Mouse (Mus musculus): Measurements from ENCODE around the gene Rere. TPM values are rescaled to one million over a fixed set of nuclear protein-coding genes. Genes with fewer than 3 reads are reported as not detected.

Gene Rere
- total and polyA plus RNA-seq, 3 experiments = 4.1 to 31.8 TPM; not detected in 1

- H3K79me2 ChIP-seq (ENCODE audit: control insufficient read depth, insufficient read depth, low read length, poor library complexity) = no peaks in the 10 kb centered on the region
- H3K9ac ChIP-seq (ENCODE audit: control insufficient read depth, low read depth, low read length, poor library complexity, severe bottlenecking) = no peak overlapping the region
- H3K9me3 ChIP-seq (replicated peaks; ENCODE audit: insufficient read depth, low read length) = no peaks in the 10 kb centered on the region
- H3K4me1 ChIP-seq (ENCODE audit: control insufficient read depth in 1 of 2, insufficient read depth in 2 of 2, low read length in 2 of 2) = peaks cover 7 to 10% of the 10 kb centered on the region in 2 experiments
- no peak for TF ChIP-seq HCFC1 (IDR thresholded peaks at IDR 0.05; ENCODE audit: low read depth, low read length)
- DNase-seq (ENCODE audit: low read depth, low spot score) = no peak
- no peaks in the 10 kb centered on the region for H3K27me3 ChIP-seq (ENCODE audit: control insufficient read depth in 1 of 2, insufficient read depth in 2 of 2, low read length in 2 of 2)
- no peak overlapping the region for H3K27ac ChIP-seq (ENCODE audit: control insufficient read depth, low read depth, low read length)
- H3K4me3 ChIP-seq (ENCODE audit: control insufficient read depth in 1 of 2, insufficient read depth in 1 of 2, low read depth in 2 of 2, low read length in 2 of 2) = no peak overlapping the region
- peaks cover 0 to 10% of the 10 kb centered on the region in 2 experiments; a peak in 2 of 4 replicates for H3K36me3 ChIP-seq (ENCODE audit: control insufficient read depth in 1 of 2, insufficient read depth in 2 of 2, low read length in 2 of 2)
Measured at GRCm38 (mm10) chr4:150594298-150594829, 312.9 kb downstream of the Rere start.

- Histone ChIP-seq H3K36me3 (ENCODE audit: control insufficient read depth in 1 of 2, insufficient read depth in 2 of 2, low read length in 2 of 2) (peaks cover 0 to 10% of the 10 kb centered on the region in 2 experiments; a peak in 2 of 4 replicates), H3K27me3 (ENCODE audit: control insufficient read depth in 1 of 2, insufficient read depth in 2 of 2, low read length in 2 of 2) (no peaks in the 10 kb centered on the region), H3K9ac (ENCODE audit: control insufficient read depth, low read depth, low read length, poor library complexity, severe bottlenecking) (no peak overlapping the region), H3K4me1 (ENCODE audit: control insufficient read depth in 1 of 2, insufficient read depth in 2 of 2, low read length in 2 of 2) (peaks cover 7 to 10% of the 10 kb centered on the region in 2 experiments), H3K4me3 (ENCODE audit: control insufficient read depth in 1 of 2, insufficient read depth in 1 of 2, low read depth in 2 of 2, low read length in 2 of 2) (no peak overlapping the region), H3K27ac (ENCODE audit: control insufficient read depth, low read depth, low read length) (no peak overlapping the region), H3K79me2 (ENCODE audit: control insufficient read depth, insufficient read depth, low read length, poor library complexity) (no peaks in the 10 kb centered on the region), H3K9me3 (replicated peaks; ENCODE audit: insufficient read depth, low read length) (no peaks in the 10 kb centered on the region)
- TF ChIP-seq TAL1 (IDR thresholded peaks at IDR 0.05; ENCODE audit: low read length) (no peak), GATA1 (IDR thresholded peaks at IDR 0.05; ENCODE audit: low read depth, low read length) (no peak), CTCF (IDR thresholded peaks at IDR 0.05 in 2 of 3, conservative IDR thresholded peaks at IDR 0.05 in 1 of 3; ENCODE audit: control insufficient read depth in 1 of 3, insufficient read depth in 1 of 3, low read depth in 2 of 3, low read length in 3 of 3, poor library complexity in 1 of 3, severe bottlenecking in 1 of 3) (no peak), POLR2AphosphoS5 (IDR thresholded peaks at IDR 0.05; ENCODE audit: borderline replicate concordance, low read depth, low read length) (no peak), MXI1 (IDR thresholded peaks at IDR 0.05; ENCODE audit: low read depth, low read length) (no peak), MAZ (IDR thresholded peaks at IDR 0.05; ENCODE audit: low read depth, low read length) (no peak), E2F4 (IDR thresholded peaks at IDR 0.05; ENCODE audit: borderline replicate concordance, low read depth, low read length) (no peak), MAX (IDR thresholded peaks at IDR 0.05; ENCODE audit: low read length) (no peak), MYC (IDR thresholded peaks at IDR 0.05; ENCODE audit: low read depth, low read length) (no peak), MEF2A (IDR thresholded peaks at IDR 0.05; ENCODE audit: extremely low read depth, insufficient replicate concordance, low read depth, low read length, poor library complexity, severe bottlenecking) (no peak), CHD1 (IDR thresholded peaks at IDR 0.05; ENCODE audit: low read depth, low read length) (no peak), ZKSCAN1 (IDR thresholded peaks at IDR 0.05; ENCODE audit: low read depth, low read length) (no peak), RAD21 (IDR thresholded peaks at IDR 0.05; ENCODE audit: low read depth, low read length) (no peak), MAFK (IDR thresholded peaks at IDR 0.05; ENCODE audit: borderline replicate concordance, low read depth, low read length) (no peak), ZNF384 (IDR thresholded peaks at IDR 0.05; ENCODE audit: low read depth, low read length) (no peak), BHLHE40 (IDR thresholded peaks at IDR 0.05; ENCODE audit: borderline replicate concordance, low read depth, low read length) (no peak), USF1 (IDR thresholded peaks at IDR 0.05; ENCODE audit: low read depth, low read length) (no peak)
- no peak for DNase-seq (ENCODE audit: low read depth, low spot score)
Measured at GRCm38 (mm10) chr4:150595071-150595470, 313.6 kb downstream of the Rere start.

Data from MEL (cell line).